Mouse (Mus musculus): ENCODE data around the gene Fkbp11. TPM values are rescaled to one million over a fixed set of nuclear protein-coding genes. Genes with fewer than 3 reads are reported as not detected.

Gene Fkbp11
- total and polyA plus RNA-seq, 3 experiments = 118 to 160 TPM; not detected in 1

GRCm38 (mm10) chr15:98691486-98692147, 36.4 kb downstream of the Fkbp11 start:
- TF ChIP-seq TBP (IDR thresholded peaks at IDR 0.05; ENCODE audit: low read depth, low read length) (no peak), HCFC1 (IDR thresholded peaks at IDR 0.05; ENCODE audit: low read depth, low read length) (no peak), MYC (IDR thresholded peaks at IDR 0.05; ENCODE audit: low read depth, low read length) (no peak), RAD21 (IDR thresholded peaks at IDR 0.05; ENCODE audit: low read depth, low read length) (no peak), GATA1 (IDR thresholded peaks at IDR 0.05; ENCODE audit: low read depth, low read length) (no peak), CHD1 (IDR thresholded peaks at IDR 0.05; ENCODE audit: low read depth, low read length) (no peak), E2F4 (IDR thresholded peaks at IDR 0.05; ENCODE audit: borderline replicate concordance, low read depth, low read length) (no peak), MXI1 (IDR thresholded peaks at IDR 0.05; ENCODE audit: low read depth, low read length) (no peak), EP300 (IDR thresholded peaks at IDR 0.05; ENCODE audit: low read depth in 1 of 2, low read length in 2 of 2) (no peak), MYB (IDR thresholded peaks at IDR 0.05; ENCODE audit: low read depth, low read length) (no peak), POLR2A (IDR thresholded peaks at IDR 0.05; ENCODE audit: control insufficient read depth in 1 of 2, insufficient read depth in 1 of 2, low read depth in 1 of 2, low read length in 2 of 2, poor library complexity in 1 of 2) (no peak), MEF2A (IDR thresholded peaks at IDR 0.05; ENCODE audit: extremely low read depth, insufficient replicate concordance, low read depth, low read length, poor library complexity, severe bottlenecking) (no peak), MAZ (IDR thresholded peaks at IDR 0.05; ENCODE audit: low read depth, low read length) (no peak)
- DNase-seq (ENCODE audit: low read depth, low spot score) = no peak
- Histone ChIP-seq H3K36me3 (ENCODE audit: control insufficient read depth in 1 of 2, insufficient read depth in 2 of 2, low read length in 2 of 2) (no peaks in the 10 kb centered on the region), H3K9me3 (replicated peaks; ENCODE audit: insufficient read depth, low read length) (no peaks in the 10 kb centered on the region), H3K9ac (ENCODE audit: control insufficient read depth, low read depth, low read length, poor library complexity, severe bottlenecking) (no peak overlapping the region), H3K27me3 (ENCODE audit: control insufficient read depth in 1 of 2, insufficient read depth in 2 of 2, low read length in 2 of 2) (peaks cover 3 to 7% of the 10 kb centered on the region in 2 experiments; a peak in 3 of 4 replicates), H3K4me3 (ENCODE audit: control insufficient read depth in 1 of 2, insufficient read depth in 1 of 2, low read depth in 2 of 2, low read length in 2 of 2) (no peak overlapping the region), H3K79me2 (ENCODE audit: control insufficient read depth, insufficient read depth, low read length, poor library complexity) (no peaks in the 10 kb centered on the region), H3K4me1 (ENCODE audit: control insufficient read depth in 1 of 2, insufficient read depth in 2 of 2, low read length in 2 of 2) (no peaks in the 10 kb centered on the region), H3K27ac (ENCODE audit: control insufficient read depth, low read depth, low read length) (no peak overlapping the region)

GRCm38 (mm10) chr15:98689682-98690081, 38.3 kb downstream of the Fkbp11 start:
- H3K4me3 ChIP-seq (ENCODE audit: control insufficient read depth in 1 of 2, insufficient read depth in 1 of 2, low read depth in 2 of 2, low read length in 2 of 2) = no peak overlapping the region
- H3K27ac ChIP-seq (ENCODE audit: control insufficient read depth, low read depth, low read length) = no peak overlapping the region
- peaks cover 3 to 7% of the 10 kb centered on the region in 2 experiments; a peak in 3 of 4 replicates for H3K27me3 ChIP-seq (ENCODE audit: control insufficient read depth in 1 of 2, insufficient read depth in 2 of 2, low read length in 2 of 2)
- no peaks in the 10 kb centered on the region for H3K36me3 ChIP-seq (ENCODE audit: control insufficient read depth in 1 of 2, insufficient read depth in 2 of 2, low read length in 2 of 2)
- TF ChIP-seq MXI1 (IDR thresholded peaks at IDR 0.05; ENCODE audit: low read depth, low read length) (no peak), ZKSCAN1 (IDR thresholded peaks at IDR 0.05; ENCODE audit: low read depth, low read length) (no peak), ZMIZ1 (IDR thresholded peaks at IDR 0.05; ENCODE audit: low read depth, low read length) (no peak), USF2 (IDR thresholded peaks at IDR 0.05; ENCODE audit: borderline replicate concordance in 1 of 2, insufficient read depth in 1 of 2, low read depth in 1 of 2, low read length in 2 of 2) (no peak), POLR2A (IDR thresholded peaks at IDR 0.05; ENCODE audit: control insufficient read depth in 1 of 2, insufficient read depth in 1 of 2, low read depth in 1 of 2, low read length in 2 of 2, poor library complexity in 1 of 2) (no peak)
- peaks cover 0 to 4% of the 10 kb centered on the region in 2 experiments; a peak in 2 of 4 replicates for H3K4me1 ChIP-seq (ENCODE audit: control insufficient read depth in 1 of 2, insufficient read depth in 2 of 2, low read length in 2 of 2)
- H3K79me2 ChIP-seq (ENCODE audit: control insufficient read depth, insufficient read depth, low read length, poor library complexity) = no peaks in the 10 kb centered on the region
- no peak overlapping the region for H3K9ac ChIP-seq (ENCODE audit: control insufficient read depth, low read depth, low read length, poor library complexity, severe bottlenecking)
- no peaks in the 10 kb centered on the region for H3K9me3 ChIP-seq (replicated peaks; ENCODE audit: insufficient read depth, low read length)
- DNase-seq (ENCODE audit: low read depth, low spot score) = no peak

Data from MEL (cell line).